Mouse (Mus musculus) embryonic facial prominence, embryonic 11.5 days (tissue): ENCODE data around the gene Kcnip2. TPM values are rescaled to one million over a fixed set of nuclear protein-coding genes. Genes with fewer than 3 reads are reported as not detected.
A peak's percentile ranks its signal among the peaks of the same experiment; 100 is the strongest.

Experiments
- ATAC-seq: fragments of 200-750 bp; cut with Nextera tagmentation; replicated peaks from 2 replicates; pipeline ENCODE4 v1.8.0; 2017; ENCODE audit warnings: low read depth; ENCODE audit not compliant: insufficient number of reproducible peaks, low FRiP score, low TSS enrichment
- DNase-seq: peaks from one replicate; pipeline ENCODE4 v3.0.0-alpha.2; 2015; ENCODE audit warnings: low spot score
- H3K27ac ChIP-seq: fragments of 300-500 bp; sonication (generic); replicated peaks from 2 replicates; pipeline ENCODE4 v1.5.1; 2014; ENCODE audit warnings: mild to moderate bottlenecking, low read depth, low read length, control low read depth
- H3K27me3 ChIP-seq: fragments of 300-500 bp; sonication (generic); 2 replicates; pipeline ENCODE4 v1.6.1; 2014; ENCODE audit warnings: mild to moderate bottlenecking, low read length, moderate library complexity, mixed read lengths; ENCODE audit not compliant: control insufficient read depth, insufficient read depth
- H3K36me3 ChIP-seq: fragments of 300-500 bp; sonication (generic); replicated peaks from 2 replicates; pipeline ENCODE4 v1.6.1; 2014; ENCODE audit warnings: low read depth, mild to moderate bottlenecking, low read length, moderate library complexity, mixed read lengths; ENCODE audit not compliant: control insufficient read depth, insufficient read depth
- H3K4me1 ChIP-seq: fragments of 300-500 bp; sonication (generic); 2 replicates; pipeline ENCODE4 v1.6.1; 2014; ENCODE audit warnings: low read length, mixed read lengths; ENCODE audit not compliant: control insufficient read depth, insufficient read depth
- H3K4me2 ChIP-seq: fragments of 300-500 bp; sonication (generic); 2 replicates; pipeline ENCODE4 v1.6.1; 2014; ENCODE audit warnings: low read depth, mild to moderate bottlenecking, control low read depth, low read length, moderate library complexity
- H3K4me3 ChIP-seq: fragments of 300-500 bp; sonication (generic); 2 replicates; pipeline ENCODE4 v1.5.1; 2014; ENCODE audit warnings: low read depth, low read length, control low read depth
- H3K9ac ChIP-seq: fragments of 300-500 bp; sonication (generic); replicated peaks from 2 replicates; pipeline ENCODE4 v1.6.1; 2014; ENCODE audit warnings: mild to moderate bottlenecking, control low read depth, low read length
- H3K9me3 ChIP-seq: fragments of 300-500 bp; sonication (generic); replicated peaks from 2 replicates; pipeline ENCODE4 v1.6.1; 2016; ENCODE audit warnings: mild to moderate bottlenecking, low read length, inconsistent platforms, mixed read lengths; ENCODE audit not compliant: control insufficient read depth
- WGBS: fragments of 180-500 bp; shearing (Covaris S2); extraction: QIAGEN DNeasy Blood & Tissue Kit; methylation state at CpG from one replicate; pipeline ENCODE4 v1.1.7; 2014; 5-methylcytosine and 5-hydroxymethylcytosine counted together
- polyA plus RNA-seq: library from polyadenylated mRNA; unstranded; fragments of >200 nt; fragmentation: Nextera tagmentation; extraction: Ambion mirVana; gene quantifications from 2 replicates; pipeline ENCODE4 v1.2.1, GENCODE M21; 2014

The Kcnip2 gene
- polyA plus RNA-seq, 1 experiment from 2014 or later = 1.3 TPM

DNA sequence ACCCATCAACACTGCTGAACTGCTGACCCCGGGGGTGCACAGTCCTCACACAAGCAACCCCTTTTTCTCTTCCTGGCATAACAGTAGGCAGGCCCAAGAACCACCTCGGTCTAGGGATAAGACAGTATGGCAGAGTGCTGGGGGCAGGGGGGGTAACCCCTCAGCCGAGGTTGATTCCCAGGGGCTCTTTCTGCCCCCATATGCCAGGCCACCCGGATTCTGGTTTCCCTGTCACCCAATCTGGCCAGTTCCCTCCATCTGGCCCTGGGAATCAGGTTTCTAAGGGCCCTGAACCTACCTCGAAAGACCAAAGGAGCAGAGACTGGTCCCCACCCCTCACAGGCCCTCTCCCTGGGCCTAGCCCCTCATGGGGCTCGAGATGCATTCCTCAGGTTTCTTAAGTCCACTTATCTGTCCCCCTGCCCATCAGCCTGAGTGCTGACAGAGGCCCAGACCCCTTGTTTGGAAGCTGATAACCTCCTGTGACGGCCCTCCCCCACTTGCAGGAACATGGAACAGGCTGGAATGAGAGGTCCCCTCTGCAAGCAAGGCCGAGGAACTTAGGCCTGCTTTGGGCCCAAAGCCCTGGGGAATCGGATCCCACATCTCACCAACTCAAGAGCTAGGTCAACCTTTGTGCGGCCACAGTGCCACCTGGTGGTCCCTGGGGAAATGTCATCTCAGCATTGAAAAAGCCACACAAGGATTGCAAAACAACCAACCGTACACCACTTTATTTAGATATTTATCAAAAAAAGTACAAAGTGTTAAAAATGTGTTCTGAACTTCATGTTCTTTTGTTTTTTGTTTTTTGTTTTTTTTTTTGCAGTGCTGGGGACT, 68.6 kb downstream of the Kcnip2 start:
- 30% methylated on average over 11 of the region's 11 CpGs for whole genome bisulfite sequencing
- Histone ChIP-seq H3K4me3 (no peak overlapping the region), H3K27ac (no peak overlapping the region), H3K4me1 (peaks cover 13% of the 10 kb centered on the region), H3K36me3 (no peaks in the 10 kb centered on the region; the same call in 1 of the 2 replicates), H3K9ac (no peak overlapping the region), H3K4me2 (peak overlapping the region; percentile 13; the same call in 1 of the 2 replicates), H3K9me3 (no peaks in the 10 kb centered on the region), H3K27me3 (peaks cover 38% of the 10 kb centered on the region)
- ATAC-seq (no peak), DNase-seq (peak; percentile 89)

- 0 out of 2 replicates have a peak, but pooled peaks have one; percentile 18 for ATAC-seq
- no peak overlapping the region for H3K27ac ChIP-seq
- H3K4me3 ChIP-seq = no peak overlapping the region
These were observed 69.5 kb downstream of the Kcnip2 start for GRCm38 (mm10) chr19:45746153-45747020.

GRCm38 (mm10) chr19:45745344-45746152, 70.3 kb downstream of the Kcnip2 start:
- Histone ChIP-seq H3K4me1 (peaks cover 14% of the 10 kb centered on the region), H3K9ac (no peak overlapping the region; the same call in 1 of the 2 replicates), H3K27ac (no peak overlapping the region), H3K36me3 (no peaks in the 10 kb centered on the region; the same call in 1 of the 2 replicates), H3K4me3 (no peak overlapping the region), H3K9me3 (no peaks in the 10 kb centered on the region), H3K27me3 (peaks cover 54% of the 10 kb centered on the region), H3K4me2 (no peak overlapping the region)
- ATAC-seq (no peak), DNase-seq (peak; percentile 13)
- 2% methylated on average over 32 of the region's 32 CpGs for WGBS

More at GRCm38 (mm10) chr19:45746153-45747020, 69.5 kb downstream of the Kcnip2 start:
- Histone ChIP-seq H3K27me3 (peaks cover 46% of the 10 kb centered on the region), H3K4me2 (no peak overlapping the region), H3K4me1 (peaks cover 14% of the 10 kb centered on the region), H3K9me3 (no peaks in the 10 kb centered on the region), H3K9ac (no peak overlapping the region), H3K36me3 (no peaks in the 10 kb centered on the region; the same call in 1 of the 2 replicates)
- DNase-seq = peak; percentile 84
- WGBS = 8% methylated on average over 29 of the region's 29 CpGs

DNA sequence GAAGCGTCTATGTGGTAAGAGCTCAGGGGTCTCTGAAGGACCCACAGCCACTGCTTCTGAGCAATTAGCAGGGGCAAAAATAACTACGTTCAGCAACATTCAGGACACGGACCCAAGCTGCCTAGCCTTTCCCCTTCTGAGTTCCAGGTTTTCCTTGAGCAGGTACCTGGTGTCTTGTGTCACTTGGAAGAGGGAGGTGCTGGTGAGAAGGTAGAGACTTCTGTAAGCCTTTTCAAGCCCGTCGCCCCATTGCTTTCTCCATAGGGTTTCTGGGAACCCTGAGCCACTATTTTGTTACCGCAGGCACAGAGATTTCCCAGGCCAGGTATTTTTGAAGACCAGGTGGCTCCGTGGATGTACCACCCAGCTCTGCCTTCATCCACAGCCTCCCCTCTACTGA, 72.2 kb downstream of the Kcnip2 start:
- Histone ChIP-seq H3K9me3 (no peaks in the 10 kb centered on the region), H3K4me2 (no peak overlapping the region), H3K27ac (no peak overlapping the region), H3K4me3 (no peak overlapping the region), H3K4me1 (peaks cover 14% of the 10 kb centered on the region), H3K27me3 (peaks cover 69% of the 10 kb centered on the region), H3K9ac (no peak overlapping the region), H3K36me3 (no peaks in the 10 kb centered on the region)
- 10% methylated on average over 7 of the region's 7 CpGs for WGBS
- DNase-seq (no peak), ATAC-seq (no peak)

DNA sequence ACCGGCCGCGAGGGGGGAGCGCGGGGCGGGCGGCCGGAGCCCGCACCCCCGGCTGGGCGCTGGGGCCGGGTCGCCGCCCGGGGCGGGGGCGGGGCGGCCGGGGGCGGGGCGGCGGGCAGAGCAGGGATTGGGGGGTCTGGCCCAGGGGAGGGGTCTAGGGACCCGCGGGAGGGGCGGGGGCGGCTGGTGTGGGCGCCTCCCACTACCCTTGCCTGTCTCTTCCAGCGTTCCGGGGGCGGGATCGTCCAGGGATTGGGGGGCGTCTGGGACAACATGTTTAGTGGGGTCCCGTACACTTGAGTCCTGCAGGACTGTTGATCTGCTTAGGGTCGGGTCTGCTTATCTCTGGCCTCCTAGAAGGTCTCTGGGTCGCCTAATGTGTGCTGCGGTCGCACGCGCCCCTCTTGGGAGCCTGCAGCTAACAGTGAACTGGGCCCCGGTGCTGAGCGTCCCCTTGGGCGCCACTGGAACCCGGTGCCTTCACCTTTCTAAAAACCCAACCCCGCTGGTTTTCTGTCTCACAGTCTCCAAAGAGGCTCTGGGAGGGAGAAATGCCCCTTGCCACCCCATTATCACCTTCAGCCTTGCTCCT, 72.8 kb downstream of the Kcnip2 start:
- Histone ChIP-seq H3K9ac (0 out of 2 replicates have a peak overlapping the region, but pooled peaks have one; percentile 37), H3K9me3 (no peaks in the 10 kb centered on the region), H3K4me3 (peak overlapping the region; percentile 37), H3K27ac (no peak overlapping the region), H3K4me1 (peaks cover 14% of the 10 kb centered on the region), H3K36me3 (no peaks in the 10 kb centered on the region), H3K4me2 (peak overlapping the region; percentile 90), H3K27me3 (peaks cover 75% of the 10 kb centered on the region)
- WGBS = under 1% methylated on average over 13 of the region's 44 CpGs
- peak; percentile 8 for DNase-seq
- no peak for ATAC-seq

DNA sequence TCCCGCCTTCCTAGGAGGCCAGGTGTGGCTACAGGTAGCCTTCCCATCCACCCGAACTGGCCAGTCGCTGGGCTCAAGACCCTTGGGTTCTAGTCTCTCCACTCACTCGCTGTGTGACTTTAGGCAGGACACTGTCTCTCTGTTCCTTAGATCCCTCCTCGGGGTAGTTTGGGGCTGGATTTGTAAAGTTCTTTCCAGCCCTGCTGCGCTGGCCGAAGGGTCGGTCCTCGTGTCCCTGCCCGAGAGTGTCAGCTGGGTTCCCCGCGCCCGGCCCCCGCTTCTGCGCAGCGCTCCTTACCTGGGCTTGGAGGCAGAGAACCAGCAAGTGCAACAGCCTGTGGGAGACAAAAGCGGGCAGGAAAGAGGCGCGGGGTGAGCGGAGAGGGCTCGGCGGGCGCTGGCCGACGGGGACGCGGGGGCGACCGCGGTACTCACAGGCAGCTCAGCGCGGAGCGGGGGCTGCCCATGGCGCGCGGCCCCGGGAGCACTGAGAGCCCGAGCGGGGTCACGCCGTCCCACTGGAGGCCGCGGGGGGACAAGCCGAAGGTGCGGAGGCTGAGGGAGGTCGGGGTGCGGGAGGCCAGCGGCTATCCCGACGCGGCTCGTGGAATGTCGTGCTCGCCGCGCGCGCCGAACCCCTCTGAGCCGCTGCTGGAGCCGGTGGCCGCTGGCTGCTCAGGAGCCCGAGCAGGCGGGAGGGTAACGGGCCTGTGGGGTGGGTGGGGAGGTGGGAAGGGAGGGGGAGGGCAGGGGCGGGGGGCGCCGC, 73.5 kb downstream of the Kcnip2 start, which contains the start of gene Fgf8:
Gene Fgf8, minus strand, starts transcription at position 698 of the 766 bp plus-strand sequence.
- WGBS = under 1% methylated on average over 63 of the region's 68 CpGs
- ATAC-seq = no peak
- H3K9me3 ChIP-seq = no peaks in the 10 kb centered on the region
- peak within 1 kb of the TSS; percentile 90 for H3K4me2 ChIP-seq
- no peak for DNase-seq
- H3K36me3 ChIP-seq = no peaks in the 10 kb centered on the region
- H3K4me1 ChIP-seq = peaks cover 16% of the 10 kb centered on the region
- peaks cover 81% of the 10 kb centered on the region for H3K27me3 ChIP-seq
- no peak within 1 kb of the TSS for H3K27ac ChIP-seq
- peak within 1 kb of the TSS; percentile 37 for H3K9ac ChIP-seq
- peak within 1 kb of the TSS; percentile 37 for H3K4me3 ChIP-seq
